Mouse (Mus musculus) embryo, embryonic 10 days (tissue): ENCODE data around the gene Hsdl1.

ENCODE experiments used
- DNase-seq: peaks from one replicate; pipeline ENCODE4 v3.0.0-alpha.2; 2015; ENCODE audit warnings: low spot score

The Hsdl1 gene

GRCm38 (mm10) chr8:119530937-119531336 is 44.0 kb downstream of the Hsdl1 start:
- DNase-seq: no peak

GRCm38 (mm10) chr8:119528762-119529161 is 46.2 kb downstream of the Hsdl1 start:
- DNase-seq: no peak

- DNase-seq: peak; percentile 49
These were observed 54.9 kb downstream of the Hsdl1 start for GRCm38 (mm10) chr8:119520102-119520501.

- no peak for DNase-seq
These were observed 58.3 kb downstream of the Hsdl1 start for GRCm38 (mm10) chr8:119516674-119517073.

GRCm38 (mm10) chr8:119515767-119516166 is 59.2 kb downstream of the Hsdl1 start:
- DNase-seq: no peak

- DNase-seq: no peak
These were observed 60.0 kb downstream of the Hsdl1 start for GRCm38 (mm10) chr8:119514940-119515339.

- no peak for DNase-seq
These were observed 61.6 kb downstream of the Hsdl1 start for GRCm38 (mm10) chr8:119513405-119513804.
